Mouse (Mus musculus) limb, embryonic 12.5 days (tissue): ENCODE data around the gene Srp54b. TPM values are rescaled to one million over a fixed set of nuclear protein-coding genes. Genes with fewer than 3 reads are reported as not detected.
"Not testable (repeated sequence)": the region's sequence is repeated elsewhere in the genome, so short reads cannot be mapped to it uniquely, and the experiment has no call there.

Source experiments
- ATAC-seq: fragments of 200-750 bp; cut with Nextera tagmentation; 2 replicates; pipeline ENCODE4 v1.8.0; 2017; ENCODE audit warnings: low read depth, moderate TSS enrichment; ENCODE audit not compliant: insufficient number of reproducible peaks, insufficient read depth, low FRiP score, low TSS enrichment
- H3K27ac ChIP-seq: fragments of 300-500 bp; sonication (generic); 2 replicates; pipeline ENCODE4 v1.5.1; 2016; ENCODE audit warnings: mild to moderate bottlenecking, moderate library complexity
- H3K27me3 ChIP-seq: fragments of 300-500 bp; sonication (generic); 2 replicates; pipeline ENCODE4 v1.6.1; 2016; ENCODE audit warnings: mild to moderate bottlenecking, moderate library complexity
- H3K36me3 ChIP-seq: fragments of 300-500 bp; sonication (generic); 2 replicates; pipeline ENCODE4 v1.6.1; 2016; ENCODE audit warnings: mild to moderate bottlenecking, moderate library complexity
- H3K4me1 ChIP-seq: fragments of 300-500 bp; sonication (generic); replicated peaks from 2 replicates; pipeline ENCODE4 v1.6.1; 2016
- H3K4me2 ChIP-seq: fragments of 300-500 bp; sonication (generic); 2 replicates; pipeline ENCODE4 v1.6.1; 2016; ENCODE audit warnings: mild to moderate bottlenecking, moderate library complexity
- H3K4me3 ChIP-seq: fragments of 300-500 bp; sonication (generic); replicated peaks from 2 replicates; pipeline ENCODE4 v1.5.1; 2016; ENCODE audit warnings: mild to moderate bottlenecking
- H3K9ac ChIP-seq: fragments of 300-500 bp; sonication (generic); replicated peaks from 2 replicates; pipeline ENCODE4 v1.6.1; 2016; ENCODE audit warnings: mild to moderate bottlenecking, moderate library complexity
- H3K9me3 ChIP-seq: fragments of 300-500 bp; sonication (generic); 2 replicates; pipeline ENCODE4 v1.6.1; 2016; ENCODE audit warnings: mild to moderate bottlenecking, moderate library complexity
- WGBS: fragments of 180-500 bp; shearing (Covaris S2); methylation state at CpG from one replicate; pipeline ENCODE4 v1.1.7; 2016; 5-methylcytosine and 5-hydroxymethylcytosine counted together
- polyA plus RNA-seq: library from polyadenylated mRNA; unstranded; fragments of >200 nt; fragmentation: Nextera tagmentation; extraction: Ambion mirVana; gene quantifications from 2 replicates; pipeline ENCODE4 v1.2.1, GENCODE M21; 2016

Gene Srp54b
- polyA plus RNA-seq, 1 experiment from 2014 or later, result 67.3 TPM

DNA sequence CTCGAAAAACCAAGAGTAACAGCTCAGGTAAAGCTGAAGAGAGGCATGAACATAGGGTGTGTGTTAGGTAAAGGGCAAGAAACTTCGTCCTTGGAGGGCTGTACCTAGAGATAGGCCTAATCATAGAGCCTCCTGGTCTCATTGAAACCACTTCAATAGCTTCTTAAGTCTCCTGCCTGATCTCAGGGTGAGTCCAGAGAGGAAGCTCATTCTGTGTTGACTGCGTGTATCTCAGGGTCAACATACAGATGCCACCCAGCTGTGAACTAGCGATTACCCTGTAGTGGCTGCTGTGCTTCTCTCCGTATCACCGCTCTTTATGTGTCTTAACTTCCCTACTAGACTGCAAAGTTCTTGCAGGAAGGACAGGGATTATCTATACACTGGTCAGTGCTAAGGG lies 58.0 kb downstream of the Srp54b start:
- not testable (repeated sequence) for H3K4me3 ChIP-seq, H3K4me1 ChIP-seq, ATAC-seq, H3K9me3 ChIP-seq, H3K36me3 ChIP-seq, H3K4me2 ChIP-seq, H3K9ac ChIP-seq, H3K27me3 ChIP-seq, H3K27ac ChIP-seq
- no CpG with 5 or more reads among the region's 6 CpGs for WGBS

- peak within 1 kb of the TSS; percentile 40 for H3K4me3 ChIP-seq
- WGBS, result no CpG with 5 or more reads among the region's 57 CpGs
- not testable (repeated sequence) for H3K4me2 ChIP-seq, H3K36me3 ChIP-seq, H3K9ac ChIP-seq, H3K27ac ChIP-seq, H3K4me1 ChIP-seq, H3K27me3 ChIP-seq, H3K9me3 ChIP-seq
- peak; percentile 98 for ATAC-seq
Observed at GRCm38 (mm10) chr12:55229626-55230519, 75.0 kb downstream of the Srp54b start, which contains the start of gene Srp54c. TSS of gene Srp54c (plus strand) at chr12:55230168.

GRCm38 (mm10) chr12:55230520-55230861 lies 75.6 kb downstream of the Srp54b start:
- H3K4me3 ChIP-seq, result peak overlapping the region; percentile 40
- H3K27me3 ChIP-seq, ATAC-seq, H3K9me3 ChIP-seq, H3K27ac ChIP-seq, H3K4me1 ChIP-seq, H3K36me3 ChIP-seq, H3K9ac ChIP-seq, H3K4me2 ChIP-seq: not testable (repeated sequence)
- WGBS, result 0% methylated on average over 14 of the region's 25 CpGs

Other genes starting within 250 kb of the Srp54b start
- gene Gm20403, start 168.6 kb upstream of the Srp54b start, polyA plus RNA-seq, result not detected in 2 replicates
- gene Baz1a, start 140.8 kb upstream of the Srp54b start, polyA plus RNA-seq, result 30.6 and 33.9 TPM in 2 replicates
- gene 2700097O09Rik, start 75.0 kb upstream of the Srp54b start, polyA plus RNA-seq, result 44.9 and 45.6 TPM in 2 replicates
- 153 and 170 TPM in 2 replicates for gene Srp54a, start 74.8 kb upstream of the Srp54b start, polyA plus RNA-seq
- 15.7 and 18.4 TPM in 2 replicates for gene Fam177a, start 30.6 kb upstream of the Srp54b start, polyA plus RNA-seq
- gene 1700047I17Rik2, start 44.5 kb downstream of the Srp54b start, polyA plus RNA-seq, result 2.2 and 5.1 TPM in 2 replicates
- gene Srp54c, start 75.1 kb downstream of the Srp54b start, polyA plus RNA-seq, result 71.0 and 75.7 TPM in 2 replicates
- gene 1110008L16Rik, start 144.5 kb downstream of the Srp54b start, polyA plus RNA-seq, result 17.7 and 19.1 TPM in 2 replicates
- 23.9 and 24.9 TPM in 2 replicates for gene Ppp2r3c, start 147.9 kb downstream of the Srp54b start, polyA plus RNA-seq
- gene Psma6, start 229.1 kb downstream of the Srp54b start, polyA plus RNA-seq, result 449 and 458 TPM in 2 replicates